Mouse (Mus musculus) lung, postnatal 10 days (tissue): ENCODE measurements at regions not wholly inside any gene's neighbourhood (a gene's known extent, or its start where the extent isn't known, plus 50 kb on each side); places are given as distances from the start of the nearest gene placed in this dataset.

Source experiments
- DNase-seq: peaks from one replicate; pipeline ENCODE4 v3.0.0; 2021

DNA sequence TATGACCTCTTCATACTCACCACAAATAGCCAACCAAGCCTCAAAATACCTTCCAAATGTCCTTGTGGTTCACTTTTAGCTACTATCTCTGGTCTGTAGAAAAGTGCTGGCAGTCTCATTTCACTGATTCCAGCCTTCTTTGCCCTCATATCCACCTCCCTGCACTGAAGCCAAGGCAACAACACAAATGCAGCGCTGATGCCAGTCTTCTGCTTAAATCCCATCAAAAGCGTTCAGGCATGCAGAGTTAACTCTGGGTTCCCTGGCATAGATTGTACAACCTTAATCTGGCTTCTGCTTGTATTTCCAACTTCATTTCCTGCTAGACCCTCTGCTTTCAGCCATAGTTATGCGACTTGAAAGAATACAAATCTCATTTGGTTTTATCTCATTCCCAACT lies 362.9 kb upstream of the Fam49a start:
- no peak for DNase-seq

DNA sequence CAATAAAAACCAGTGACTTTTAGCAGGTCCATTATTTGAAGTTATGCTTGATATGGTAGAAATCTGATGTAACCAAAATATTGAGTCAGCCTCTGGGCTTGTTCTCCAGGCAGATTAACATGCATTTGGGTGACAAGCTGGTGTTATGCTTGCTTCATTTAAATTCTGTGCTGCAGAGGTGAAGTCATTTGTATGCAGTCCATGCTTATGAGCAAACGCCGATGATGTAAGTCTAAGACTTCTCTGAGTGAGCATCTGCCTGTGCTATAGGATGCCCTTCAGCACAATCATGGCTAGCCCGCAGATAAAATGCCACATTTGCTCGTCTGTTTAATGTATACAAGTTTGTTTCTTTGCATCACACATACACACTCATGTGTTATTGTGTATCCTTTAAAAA lies 355.4 kb upstream of the Fam49a start:
- DNase-seq = no peak
